Mouse (Mus musculus) hematopoietic stem cell, adult 5-6 weeks (primary cell): ENCODE results near the gene Fbxo9. TPM values are rescaled to one million over a fixed set of nuclear protein-coding genes. Genes with fewer than 3 reads are reported as not detected.

Experiments
- ATAC-seq, 2 experiments: fragments of 125-278 bp in 1 of 2; replicated peaks in 1 of 2; 2 replicates each; pipeline ENCODE4 v1.8.0; 2016 to 2017; ENCODE audit warnings: inconsistent platforms in 2 of 2, mild to moderate bottlenecking in 2 of 2, moderate number of reproducible peaks in 2 of 2, low read depth in 1 of 2, moderate TSS enrichment in 1 of 2; ENCODE audit not compliant: low FRiP score in 2 of 2, poor library complexity in 2 of 2, severe bottlenecking in 2 of 2, insufficient read depth in 1 of 2, low TSS enrichment in 1 of 2
- total RNA-seq: library from RNA; stranded (forward); fragments of 172-1452, 232-1000 nt; gene quantifications from 2 replicates; pipeline ENCODE4 v1.2.3, GENCODE M21; 2017

Gene Fbxo9
- 62.4 and 84.6 TPM in 2 replicates for total RNA-seq

GRCm38 (mm10) chr9:78108796-78109239 lies at the start of gene Fbxo9, which contains the start of gene Ick:
Gene Fbxo9, minus strand, starts transcription at chr9:78109065.
Gene Ick, plus strand, starts transcription at chr9:78109192.
- ATAC-seq: peak; percentile 83 to 89

- no peak for ATAC-seq
These were observed 48.4 kb upstream of the Fbxo9 start for GRCm38 (mm10) chr9:78157221-78157620.

GRCm38 (mm10) chr9:78154211-78154977 lies 45.5 kb upstream of the Fbxo9 start:
- no peak for ATAC-seq

GRCm38 (mm10) chr9:78149770-78150169 lies 40.9 kb upstream of the Fbxo9 start:
- ATAC-seq: peak in 1 of 2 experiments; percentile 53; a peak in 1 of 4 replicates

DNA sequence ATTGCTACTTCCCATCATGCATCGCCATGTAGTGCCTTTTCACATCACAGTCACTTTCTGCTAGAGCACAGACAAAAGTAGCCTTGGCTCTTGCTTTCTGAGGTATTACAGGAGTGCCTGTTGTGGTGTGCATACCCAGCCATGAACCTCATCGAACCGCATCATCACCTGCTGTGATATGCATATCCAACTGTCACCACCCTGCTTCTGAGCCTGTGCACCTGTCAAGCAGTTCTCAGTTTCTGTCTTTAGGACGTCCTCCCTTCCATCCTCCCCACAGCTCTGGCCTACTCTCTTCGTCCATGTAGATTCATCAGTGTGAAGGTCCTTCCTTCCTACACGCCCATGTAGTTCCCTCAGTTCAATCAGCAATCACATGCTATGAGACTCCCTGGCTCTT lies 39.3 kb upstream of the Fbxo9 start:
- no peak for ATAC-seq

DNA sequence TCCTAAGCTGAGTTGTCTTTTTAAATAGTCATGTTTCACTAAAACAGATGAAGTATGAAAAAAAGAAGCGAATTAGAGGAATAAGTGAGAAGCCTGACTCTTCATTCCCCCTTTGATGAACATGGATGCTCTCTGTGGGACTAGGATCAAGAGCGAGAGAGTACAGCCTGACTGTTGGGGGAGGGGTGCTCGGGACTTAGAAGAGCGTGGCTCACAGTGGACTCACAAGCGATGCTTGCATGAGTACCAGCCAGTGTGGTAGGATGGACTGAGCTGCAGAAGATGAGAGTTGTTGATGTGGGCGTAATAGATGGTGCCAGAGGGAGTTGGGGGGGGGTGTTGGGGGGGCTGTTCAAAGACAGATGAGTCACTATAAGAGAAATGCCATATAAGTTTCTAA lies 37.8 kb upstream of the Fbxo9 start:
- no peak for ATAC-seq

GRCm38 (mm10) chr9:78146099-78146498 lies 37.2 kb upstream of the Fbxo9 start:
- no peak for ATAC-seq

GRCm38 (mm10) chr9:78139463-78139862 lies 30.6 kb upstream of the Fbxo9 start:
- no peak for ATAC-seq

DNA sequence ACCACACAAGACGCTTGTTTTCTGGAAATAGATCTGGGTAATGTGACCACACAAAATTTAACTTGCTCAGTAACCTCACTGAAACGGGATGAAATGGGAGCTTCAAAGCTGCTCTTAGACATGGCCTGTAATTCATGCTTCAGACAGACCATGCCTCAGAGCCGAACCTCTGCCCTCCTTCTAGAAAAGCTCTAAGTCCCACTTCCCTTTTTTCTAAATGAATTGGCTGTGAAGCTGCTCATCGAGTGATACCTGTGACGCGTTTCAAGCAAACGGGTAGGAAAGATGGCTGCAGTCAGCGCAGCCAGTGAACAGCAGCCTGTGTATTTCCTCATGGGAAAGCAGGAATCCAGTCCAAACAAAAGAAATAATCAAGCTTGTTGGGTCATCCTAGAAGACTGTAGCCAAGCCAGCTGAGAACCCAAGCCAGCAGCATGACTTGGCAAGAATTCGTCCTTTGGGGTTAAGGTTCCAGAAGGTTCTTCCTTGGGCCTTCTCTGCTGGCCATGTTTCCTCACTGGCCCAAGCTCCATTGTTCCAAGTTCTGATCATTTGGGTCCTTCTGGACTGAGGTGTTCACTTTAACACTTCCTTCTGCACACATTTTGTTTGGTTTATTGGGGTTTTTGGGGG lies 29.3 kb upstream of the Fbxo9 start:
- no peak for ATAC-seq

GRCm38 (mm10) chr9:78135658-78136057 lies 26.8 kb upstream of the Fbxo9 start:
- ATAC-seq: no peak

DNA sequence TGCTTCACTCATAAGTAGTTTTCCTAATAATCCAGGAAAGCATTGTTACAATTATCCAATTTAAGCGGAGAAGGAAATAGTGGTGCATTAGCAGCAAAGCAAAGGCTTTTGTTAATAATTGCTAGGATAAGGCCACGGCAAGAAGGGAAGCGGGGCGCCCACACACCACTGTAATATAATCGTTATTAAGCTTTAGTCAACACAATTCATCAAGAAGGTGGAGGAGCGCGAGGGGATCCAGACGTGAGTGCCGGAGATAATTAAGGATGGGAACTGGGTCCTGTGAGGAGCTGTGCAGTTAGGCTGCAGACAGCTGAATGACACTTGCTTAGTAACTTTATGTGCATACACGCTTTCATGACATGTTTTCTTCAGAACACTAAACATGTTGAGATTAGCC lies 17.8 kb upstream of the Fbxo9 start:
- ATAC-seq: no peak

DNA sequence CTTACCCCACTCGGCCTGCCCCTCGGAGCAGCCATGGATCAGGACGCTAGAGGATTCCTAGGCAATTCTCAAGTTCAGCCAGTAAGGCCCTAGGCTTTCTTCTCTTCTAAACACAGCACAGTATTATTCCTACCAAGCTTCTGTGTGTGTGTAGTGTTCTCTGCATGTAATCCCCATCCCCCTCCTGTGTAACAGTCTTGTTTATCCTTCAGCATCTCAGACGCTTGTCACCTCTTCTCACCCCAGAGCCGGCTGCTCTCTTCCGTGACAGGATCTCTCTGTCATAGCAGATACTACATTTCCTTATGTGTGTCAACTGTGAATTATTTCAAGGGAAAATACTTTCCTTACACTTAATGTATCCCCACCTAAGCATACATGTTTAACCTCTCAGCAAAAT lies 17.1 kb upstream of the Fbxo9 start:
- ATAC-seq: no peak

DNA sequence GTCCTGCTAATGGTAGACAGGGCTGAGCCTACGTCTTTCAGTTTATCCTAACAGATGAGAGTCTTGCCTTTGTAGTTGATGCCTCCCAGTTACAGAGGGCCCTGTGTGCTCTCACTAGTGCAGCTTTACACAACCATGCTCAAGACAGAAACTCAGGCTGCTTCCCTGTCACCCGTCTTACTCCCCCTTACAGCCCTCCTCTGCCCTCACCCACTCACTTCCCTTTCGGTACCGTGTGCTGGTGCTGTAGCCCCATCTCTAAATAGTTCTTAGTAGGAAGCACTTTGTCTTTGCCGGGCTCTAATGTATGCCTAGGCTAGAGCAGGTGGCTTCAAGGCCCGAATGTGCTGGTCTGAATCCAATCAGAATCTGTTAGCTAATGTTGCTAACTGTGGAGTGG lies 15.4 kb upstream of the Fbxo9 start:
- no peak for ATAC-seq

DNA sequence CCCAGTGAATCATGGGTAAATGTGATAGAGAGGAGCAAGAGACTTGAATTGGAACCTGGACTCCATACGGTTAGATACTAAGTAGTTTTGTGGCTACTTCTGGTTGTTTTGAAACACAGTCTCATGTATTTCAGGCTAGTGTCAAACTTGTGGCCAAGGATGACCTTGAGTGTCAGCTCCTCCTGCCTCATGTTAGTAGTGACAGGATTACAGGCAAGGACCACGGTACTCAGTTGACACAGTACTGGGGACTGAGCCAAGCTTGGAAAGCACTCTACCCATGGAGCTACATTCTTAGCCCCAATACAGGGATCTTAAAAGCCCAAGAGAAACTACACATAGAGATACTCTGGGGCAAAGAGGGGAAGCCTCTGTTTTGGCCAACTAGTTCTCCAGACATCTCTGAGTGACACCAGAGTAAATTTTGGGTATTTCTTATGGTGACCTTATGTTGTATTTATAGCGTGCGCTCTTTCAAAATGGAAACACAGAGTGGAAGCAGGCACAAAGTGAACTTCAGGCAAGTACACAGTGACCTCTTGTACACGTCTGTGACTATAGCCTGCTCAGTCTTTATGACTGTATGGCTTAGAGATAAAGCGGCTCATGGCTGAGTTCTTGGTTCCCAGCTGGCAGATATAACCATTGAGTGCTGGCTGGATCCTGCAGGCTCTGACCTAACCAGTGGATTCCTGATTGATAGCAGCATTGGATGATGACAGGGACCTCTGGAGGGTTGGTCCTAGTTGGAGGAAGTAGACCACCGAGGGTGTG lies 14.3 kb upstream of the Fbxo9 start:
- no peak for ATAC-seq

- ATAC-seq: no peak
These were observed 13.1 kb upstream of the Fbxo9 start for GRCm38 (mm10) chr9:78121985-78122384.

GRCm38 (mm10) chr9:78121358-78121757 lies 12.5 kb upstream of the Fbxo9 start:
- no peak for ATAC-seq

DNA sequence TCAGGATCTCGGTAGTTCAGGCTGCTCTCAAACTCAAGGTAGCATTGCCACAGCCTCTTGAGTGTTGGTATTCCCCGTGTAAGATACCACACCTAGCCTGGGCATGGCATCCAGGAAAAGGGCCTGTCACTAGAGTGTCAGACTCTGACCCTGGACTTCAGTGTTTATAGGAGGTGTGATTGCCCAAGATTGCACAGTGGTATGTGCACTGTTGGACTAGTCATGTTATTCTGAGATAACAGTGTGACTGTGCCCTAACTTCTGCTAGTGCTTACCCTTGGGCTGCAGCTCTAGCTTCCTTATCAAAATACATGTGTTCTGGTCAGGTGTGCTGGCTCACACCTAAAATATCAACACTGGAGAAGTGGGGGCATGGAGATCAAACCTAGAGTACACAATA lies 8.8 kb upstream of the Fbxo9 start:
- no peak for ATAC-seq

DNA sequence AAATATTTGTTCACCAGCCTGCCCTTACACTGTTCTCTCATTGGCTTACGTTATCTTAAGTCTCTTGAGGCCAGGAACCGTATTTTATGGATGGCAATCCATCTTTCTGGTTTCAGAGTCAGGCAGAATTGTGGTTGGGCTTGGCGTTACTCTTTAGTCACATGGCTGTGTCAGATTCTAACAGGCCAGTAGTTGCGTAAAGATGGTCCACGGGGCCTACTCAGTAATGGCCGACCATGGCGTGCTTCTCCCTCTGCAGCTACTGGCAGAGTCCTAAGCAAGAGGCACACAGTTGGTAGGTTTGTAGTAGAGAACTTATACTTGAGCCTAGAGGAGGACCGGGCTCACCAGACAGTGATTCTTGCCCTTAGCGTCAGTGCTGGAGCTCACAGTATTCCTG lies 6.9 kb upstream of the Fbxo9 start:
- ATAC-seq: no peak
